Mouse (Mus musculus) right cerebral cortex, postnatal 36 days (tissue): Measurements from ENCODE around the gene Klhl23.

Experiments used
- DNase-seq, 2 experiments: peaks; one replicate each; pipeline ENCODE4 v3.0.0; 2022; ENCODE audit warnings: low spot score in 2 of 2, mixed read lengths in 1 of 2

Klhl23 gene

GRCm38 (mm10) chr2:69829680-69830079 lies 7.9 kb downstream of the Klhl23 start:
- no peak for DNase-seq

GRCm38 (mm10) chr2:69830116-69830515 lies 8.4 kb downstream of the Klhl23 start:
- no peak for DNase-seq

GRCm38 (mm10) chr2:69837244-69837967 lies 15.7 kb downstream of the Klhl23 start:
- no peak for DNase-seq

- DNase-seq, result no peak
Measured at GRCm38 (mm10) chr2:69837996-69838395, 16.3 kb downstream of the Klhl23 start.

GRCm38 (mm10) chr2:69838707-69839106 lies 17.0 kb downstream of the Klhl23 start:
- DNase-seq, result no peak

GRCm38 (mm10) chr2:69840261-69840660 lies 18.5 kb downstream of the Klhl23 start:
- no peak for DNase-seq

GRCm38 (mm10) chr2:69849215-69849614 lies 27.5 kb downstream of the Klhl23 start:
- DNase-seq, result no peak

GRCm38 (mm10) chr2:69851427-69852058 lies 29.8 kb downstream of the Klhl23 start:
- DNase-seq, result no peak

- no peak for DNase-seq
Measured at GRCm38 (mm10) chr2:69856392-69856791, 34.6 kb downstream of the Klhl23 start.

- no peak for DNase-seq
Measured at GRCm38 (mm10) chr2:69857882-69858281, 36.1 kb downstream of the Klhl23 start.

GRCm38 (mm10) chr2:69860972-69861452 lies 39.3 kb downstream of the Klhl23 start:
- DNase-seq, result no peak

GRCm38 (mm10) chr2:69861485-69862091 lies 39.8 kb downstream of the Klhl23 start, which contains the start of gene Ssb:
TSS of gene Ssb (plus strand) at chr2:69861562.
- DNase-seq, result peak; percentile 90

- no peak for DNase-seq
Measured at GRCm38 (mm10) chr2:69862117-69862657, 40.4 kb downstream of the Klhl23 start.

GRCm38 (mm10) chr2:69883990-69884391 lies 62.2 kb downstream of the Klhl23 start:
- DNase-seq, result no peak

GRCm38 (mm10) chr2:69884581-69884980 lies 62.8 kb downstream of the Klhl23 start:
- no peak for DNase-seq

- DNase-seq, result no peak
Measured at GRCm38 (mm10) chr2:69885050-69885449, 63.3 kb downstream of the Klhl23 start.

- DNase-seq, result peak; percentile 86
Measured at GRCm38 (mm10) chr2:69885451-69886305, 63.9 kb downstream of the Klhl23 start, which contains the start of gene Mettl5. TSS of gene Mettl5 (minus strand) at chr2:69885615.
